Mouse (Mus musculus) left cerebral cortex, postnatal 25 days (tissue): ENCODE results near the gene Myadml2. TPM values are rescaled to one million over a fixed set of nuclear protein-coding genes. Genes with fewer than 3 reads are reported as not detected.

Experiments
- DNase-seq, 2 experiments: peaks; one replicate each; pipeline ENCODE4 v3.0.0; 2022; ENCODE audit warnings: low spot score in 2 of 2, mixed read lengths in 1 of 2
- intact Hi-C: fragments of 180-260 bp; cut with DNase I; formaldehyde crosslinking; loops from one replicate; pipeline ENCODE4 v1.15.1; 2025
- total RNA-seq, 2 experiments: library from RNA; stranded (reverse); gene quantifications; 2 replicates each; pipeline ENCODE4 v1.2.3; 2021

Gene Myadml2
- total RNA-seq, 2 experiments from 2014 or later: 7.4 to 8.6 TPM

DNA sequence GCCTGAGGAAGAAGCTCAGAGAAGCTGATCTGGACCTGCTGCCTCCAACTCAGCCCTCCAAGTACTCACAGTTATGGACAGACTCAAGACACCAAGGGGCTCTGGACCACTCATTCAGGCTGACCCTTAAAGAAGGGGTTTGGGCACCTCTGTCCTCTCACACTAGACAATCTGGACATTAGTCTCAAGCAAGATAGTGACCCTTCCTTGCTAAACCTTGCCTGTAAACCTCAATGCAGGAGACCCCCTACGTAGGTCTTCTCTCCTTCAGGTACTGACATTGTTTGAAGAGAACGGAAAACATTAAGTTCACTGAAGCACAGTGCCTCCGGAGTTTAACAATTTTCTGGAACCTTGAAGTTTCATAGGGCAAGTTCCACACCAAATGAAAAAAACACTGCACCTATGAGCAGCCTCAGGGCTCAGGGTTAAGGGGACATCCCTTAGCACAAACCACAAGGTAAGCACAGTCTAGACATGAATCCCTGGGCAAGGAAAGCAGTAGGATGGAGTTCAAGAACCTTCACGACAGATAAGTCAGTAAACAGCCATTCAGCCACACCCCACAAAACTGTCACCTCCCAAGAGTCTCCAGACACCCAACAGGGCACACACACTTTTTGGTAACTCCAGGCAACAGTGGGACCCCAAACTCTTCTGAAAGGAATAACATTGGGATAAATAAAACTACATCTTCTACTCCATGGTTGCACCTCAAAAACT, 16.1 kb downstream of the Myadml2 start:
- intact Hi-C loops: loop anchor here (2.0 kb wide), 1 partner anchor 41 kb away; the partner anchor contains the start of gene Aspscr1
- DNase-seq: no peak

DNA sequence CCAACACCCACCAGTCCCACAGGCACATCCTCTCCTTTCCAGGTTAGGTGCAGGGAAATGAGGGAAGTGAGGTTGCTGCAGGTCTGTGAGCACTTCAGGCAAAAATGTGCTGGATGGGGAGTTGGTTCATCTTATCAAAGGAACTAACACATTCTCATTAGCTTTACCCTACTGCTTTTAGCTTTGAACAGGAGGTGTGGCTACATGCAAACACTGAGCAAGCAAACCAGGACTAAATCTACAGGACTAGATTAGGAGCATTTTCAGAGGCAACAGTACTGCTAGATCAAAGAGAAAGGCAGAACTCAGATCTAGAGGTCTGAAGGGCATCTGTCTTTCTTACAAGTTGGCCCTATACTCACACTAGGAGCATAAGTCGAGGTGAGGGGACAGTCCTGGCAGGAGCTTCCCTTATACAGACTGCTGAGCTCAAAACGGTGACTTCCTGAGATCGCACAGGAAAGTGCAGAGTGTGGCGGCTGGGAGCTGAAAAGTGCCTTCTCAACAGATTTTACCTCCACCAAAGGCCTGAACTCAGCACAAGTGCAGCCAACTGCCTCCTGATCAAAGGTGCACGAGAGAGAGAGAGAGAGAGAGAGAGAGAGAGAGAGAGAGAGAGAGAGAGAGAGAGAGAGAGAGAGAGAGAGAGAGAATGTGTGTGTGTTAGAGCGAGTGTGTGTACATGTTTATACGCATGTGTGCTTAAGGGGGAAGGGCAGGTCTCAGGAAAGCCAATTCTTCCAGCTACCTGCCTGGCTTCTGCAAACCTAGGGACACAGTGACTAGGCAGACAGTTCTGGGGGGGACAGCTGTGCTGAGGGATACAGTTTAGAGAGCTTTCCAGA, 16.9 kb downstream of the Myadml2 start:
- intact Hi-C loops: no loop called here
- no peak for DNase-seq

DNA sequence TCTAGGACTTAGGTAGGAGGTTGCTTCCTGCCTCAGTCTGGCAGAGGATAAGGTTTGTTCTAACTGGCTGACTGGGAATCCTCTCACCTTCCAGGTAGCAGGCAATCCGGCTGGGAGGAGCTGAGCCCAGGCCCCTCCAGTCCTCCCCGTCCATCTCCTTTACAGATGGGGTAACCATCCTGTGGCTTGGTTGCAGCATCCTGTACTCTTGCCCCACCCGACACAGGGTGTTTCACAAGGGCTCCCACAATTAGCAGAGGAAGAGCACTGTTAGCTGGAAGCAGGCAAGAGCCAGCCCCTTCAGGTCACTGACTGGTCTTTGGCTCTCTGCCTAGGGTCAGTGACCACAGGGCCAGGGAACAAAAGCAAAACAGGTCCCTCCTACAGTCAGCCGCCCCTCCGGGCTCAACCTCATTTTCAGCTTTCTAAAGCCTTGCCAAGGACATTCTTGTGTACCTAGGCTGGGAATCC, 17.5 kb downstream of the Myadml2 start:
- no peak for DNase-seq
- intact Hi-C loops: no loop called here

DNA sequence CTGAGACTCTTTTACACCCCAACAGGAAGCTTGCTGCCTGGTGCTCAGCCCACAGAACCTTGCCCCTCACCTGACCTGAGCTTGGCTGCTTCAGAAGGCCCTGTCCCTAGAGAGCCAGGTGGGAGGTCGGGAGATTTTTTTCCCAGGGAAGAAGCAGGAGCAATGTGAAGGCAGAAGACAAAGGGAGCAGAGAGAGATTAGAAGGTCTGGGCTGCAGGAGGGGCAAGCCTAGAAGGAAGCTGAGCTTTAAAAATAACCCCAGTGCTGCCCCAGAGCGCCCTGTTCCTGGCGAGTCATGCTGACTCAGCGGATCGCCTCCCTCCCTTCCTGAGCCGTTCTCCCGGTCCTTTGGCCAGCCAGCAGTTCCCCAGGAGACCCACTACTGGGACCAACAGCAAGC, 18.0 kb downstream of the Myadml2 start:
- intact Hi-C loops: no loop called here
- no peak for DNase-seq

DNA sequence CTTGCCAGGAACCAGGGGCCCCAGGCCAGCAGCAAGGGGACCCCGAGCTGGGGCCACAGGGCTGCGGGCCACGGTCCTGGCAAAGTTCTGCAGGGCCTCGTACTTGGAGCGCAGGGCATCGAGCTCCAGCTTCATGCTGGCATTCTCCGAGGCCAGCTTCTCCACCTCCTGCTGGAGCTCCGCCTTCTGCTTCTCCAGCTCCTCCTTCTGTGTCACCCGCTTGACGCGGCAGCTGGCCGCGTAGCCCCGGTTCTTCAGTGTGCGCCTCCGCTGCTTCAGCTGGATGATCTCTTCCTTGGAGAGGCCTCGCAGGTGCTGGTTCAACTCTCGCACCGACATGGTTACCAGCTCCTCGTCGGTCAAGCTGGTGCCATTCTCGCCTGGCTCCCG, 18.6 kb downstream of the Myadml2 start:
- intact Hi-C loops: no loop called here
- DNase-seq: peak in 1 of 2 experiments; percentile 41

DNA sequence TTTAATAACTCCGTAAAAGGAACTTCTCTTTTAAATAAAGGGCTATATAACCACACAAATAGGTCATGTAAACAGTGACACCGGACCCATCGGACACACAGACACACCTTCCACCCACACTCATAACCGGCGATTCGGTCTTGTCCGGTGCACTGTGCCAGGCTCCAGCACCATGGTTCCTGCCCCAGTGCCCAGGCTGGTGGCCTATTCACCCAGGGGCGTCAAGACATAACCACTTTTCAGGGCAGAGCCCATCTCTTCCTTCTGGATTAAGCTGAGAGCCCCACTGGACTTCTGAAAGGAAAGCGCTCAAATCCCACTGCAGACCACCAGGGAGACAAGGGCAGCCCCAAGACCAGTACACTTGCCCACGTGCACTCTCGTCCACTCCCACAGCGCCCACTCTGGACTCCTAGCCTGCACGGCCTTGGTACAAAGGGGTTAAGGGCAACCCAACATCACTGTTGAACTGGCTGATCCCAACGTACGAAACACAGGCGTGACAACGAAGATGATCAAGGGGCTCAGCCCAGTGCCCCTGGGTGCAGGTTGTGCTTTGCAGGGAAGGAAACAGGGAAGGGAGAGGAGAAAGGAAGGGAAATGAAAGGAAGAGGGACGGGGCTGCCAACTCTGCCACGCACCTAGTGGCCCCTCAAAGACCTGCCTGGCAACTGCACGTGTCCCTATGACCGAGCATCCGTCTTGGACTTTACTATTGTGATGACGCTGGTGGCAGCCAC, 19.2 kb downstream of the Myadml2 start:
- DNase-seq: no peak
- intact Hi-C loops: no loop called here

DNA sequence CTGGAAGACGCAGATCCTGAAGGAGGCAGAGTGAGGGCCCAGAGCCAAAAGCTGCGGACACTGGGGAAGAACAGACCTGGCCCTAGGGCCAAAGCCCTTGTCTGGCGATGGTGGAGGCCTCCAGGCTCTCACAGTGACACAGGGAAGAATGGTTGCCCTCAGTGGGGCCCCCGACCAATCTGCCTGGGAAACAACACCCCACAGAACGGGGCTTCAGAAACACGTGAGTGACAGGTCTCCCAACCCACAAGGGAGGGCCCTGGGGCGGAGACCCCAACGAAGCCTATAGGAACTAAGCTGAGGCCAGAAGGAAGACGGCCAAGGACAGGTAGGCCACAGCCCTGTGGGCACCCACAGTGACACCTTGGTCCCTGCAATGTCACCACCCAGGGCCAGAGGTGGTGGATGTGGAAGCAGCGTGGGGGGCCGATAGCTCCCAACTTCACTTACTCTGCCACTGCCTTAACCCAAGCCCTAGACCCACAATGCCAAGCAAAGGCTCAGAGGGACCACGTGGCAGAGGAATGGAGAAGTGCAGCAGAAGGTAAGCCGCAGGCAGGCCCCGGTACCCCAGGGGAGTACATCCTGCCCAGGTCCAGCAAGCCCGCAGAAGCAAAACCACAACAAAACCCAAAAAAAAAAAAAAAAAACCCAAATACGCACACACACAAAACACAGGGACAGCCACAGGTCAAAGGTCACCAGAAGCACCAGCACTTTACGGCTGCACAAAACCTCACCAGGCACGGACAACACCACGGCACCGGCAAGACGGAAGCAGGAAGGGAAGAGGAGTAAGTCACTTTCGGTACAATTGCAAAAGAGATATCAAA, 20.3 kb downstream of the Myadml2 start:
- DNase-seq: no peak
- intact Hi-C loops: no loop called here

DNA sequence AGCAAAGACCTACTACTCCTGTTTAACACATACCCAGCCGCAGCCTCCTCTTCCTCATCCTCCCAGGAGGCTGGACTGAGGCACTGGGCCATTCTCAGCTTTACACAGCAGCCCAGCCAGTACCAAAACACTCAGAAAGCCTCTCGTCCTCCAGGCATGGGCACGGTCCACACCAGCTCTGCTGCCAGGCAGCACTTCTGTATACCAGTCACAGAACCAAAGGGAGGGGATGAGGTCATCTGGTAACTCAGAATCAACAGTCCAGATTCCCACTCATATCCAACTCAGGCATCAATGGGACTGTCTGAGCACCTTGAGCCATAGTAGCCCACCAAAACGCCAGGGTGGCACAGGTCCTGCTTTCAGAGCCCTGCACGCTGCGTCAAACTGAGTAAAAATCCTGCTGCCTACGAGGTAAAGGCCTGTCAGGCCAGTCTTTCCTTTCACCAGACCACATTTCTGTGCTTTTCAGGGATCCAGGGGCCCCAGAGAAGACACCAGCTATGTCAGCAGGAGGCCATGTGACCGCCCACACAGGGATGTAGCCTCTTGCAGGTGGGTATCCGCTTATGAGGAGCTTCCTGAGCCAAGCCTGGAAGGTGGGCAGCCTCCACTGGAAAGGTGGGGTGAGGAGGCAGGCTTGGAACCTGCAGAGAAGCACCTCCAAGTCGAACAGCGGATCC, 21.0 kb downstream of the Myadml2 start:
- DNase-seq: no peak
- intact Hi-C loops: no loop called here

DNA sequence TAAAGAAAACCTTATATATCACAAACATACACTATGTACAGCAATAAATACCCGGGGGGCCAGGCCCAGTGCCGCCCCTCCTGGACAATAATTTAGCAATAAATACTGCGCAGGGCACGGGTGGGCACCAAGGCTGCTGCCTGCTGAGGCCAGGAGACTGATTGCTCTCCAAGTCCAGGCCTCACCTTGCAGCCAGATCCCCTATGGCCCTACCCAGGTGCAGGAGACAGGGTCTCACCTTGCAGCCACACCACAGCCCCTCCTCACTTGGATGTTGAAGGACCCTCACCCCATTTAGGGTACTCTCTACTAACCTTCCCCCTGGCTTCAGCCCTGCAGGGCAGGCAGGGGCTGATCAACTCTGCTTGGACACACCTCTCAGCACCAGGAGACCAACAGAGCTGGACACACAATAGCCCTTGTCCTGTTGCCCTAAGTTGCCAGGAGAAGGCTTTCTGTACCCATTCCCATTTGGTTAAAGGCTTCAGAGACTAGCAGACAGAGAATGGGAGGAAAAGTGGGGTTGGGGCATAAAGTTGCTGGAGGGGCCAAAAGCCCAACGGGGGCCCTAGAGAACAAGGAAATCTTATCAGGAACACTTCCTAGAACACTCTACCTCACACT, 22.7 kb downstream of the Myadml2 start, which contains the start of gene Sirt7:
Sirt7 (minus strand) TSS at position 89 of the 624 bp plus-strand sequence.
- intact Hi-C loops: loop anchor here (2.0 kb wide), 1 partner anchor 88 kb away; the partner anchor contains the start of genes Cenpx and Lrrc45
- no peak for DNase-seq

DNA sequence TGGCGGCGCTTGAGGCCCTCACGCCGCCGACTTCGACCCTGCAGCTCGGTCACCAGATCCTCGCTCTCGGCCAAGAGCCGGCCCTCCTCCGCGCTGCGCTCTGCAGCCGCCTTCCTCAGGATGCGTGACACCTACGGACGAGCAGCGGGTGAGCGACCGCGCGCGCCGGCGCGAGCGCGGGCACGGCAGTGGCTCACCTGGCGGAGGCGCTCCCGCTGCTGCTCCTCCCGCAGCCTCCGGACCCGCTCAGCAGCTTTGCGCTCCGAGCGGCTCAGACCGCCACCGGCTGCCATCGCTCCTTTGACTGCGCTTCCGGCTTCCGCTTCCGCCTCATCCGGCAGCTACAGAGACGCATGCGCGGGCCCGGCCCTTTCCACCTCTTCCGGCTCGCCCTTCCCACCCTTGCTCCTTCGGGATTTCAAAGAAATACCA, 23.3 kb downstream of the Myadml2 start:
- intact Hi-C loops: loop anchor here (2.0 kb wide), 1 partner anchor 88 kb away; the partner anchor contains the start of genes Cenpx and Lrrc45
- DNase-seq: peak; percentile 85 to 88

DNA sequence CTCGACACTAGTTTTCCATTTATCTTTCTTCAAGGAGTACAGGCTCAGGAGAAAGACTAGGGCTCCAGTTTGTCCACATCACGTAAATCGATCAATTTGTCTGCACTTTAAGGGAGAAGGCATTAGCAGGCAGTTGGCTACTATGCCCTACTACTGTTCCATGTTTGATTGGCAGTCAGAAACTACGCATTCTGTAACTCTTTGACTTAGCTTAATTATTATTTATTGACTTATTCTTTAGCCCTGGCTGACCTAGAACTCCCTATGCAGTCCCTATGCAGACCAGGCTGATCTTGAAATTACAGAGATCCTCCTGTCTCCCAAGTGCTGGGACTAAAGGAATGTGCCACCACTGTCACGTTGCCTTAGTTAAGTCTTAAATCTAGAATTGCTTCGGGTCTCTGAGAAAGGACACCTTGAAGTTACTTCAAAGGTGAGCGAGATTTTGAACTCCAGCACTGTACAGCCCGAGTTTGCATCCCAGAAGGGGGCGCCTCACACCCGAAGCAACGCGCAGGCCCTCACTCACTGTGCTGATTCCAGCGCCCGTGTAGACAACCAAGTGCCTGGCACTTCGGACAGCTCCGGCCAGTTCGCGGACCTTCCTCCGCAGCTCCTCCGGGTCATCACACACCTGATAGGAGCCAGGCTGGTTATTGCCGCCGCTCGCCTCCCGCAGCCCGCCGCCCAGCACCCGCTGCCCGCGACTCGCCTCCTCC, 23.8 kb downstream of the Myadml2 start:
- intact Hi-C loops: loop anchor here (2.0 kb wide), 1 partner anchor 89 kb away; the partner anchor contains the start of genes Cenpx and Lrrc45
- DNase-seq: peak; percentile 54 to 62

DNA sequence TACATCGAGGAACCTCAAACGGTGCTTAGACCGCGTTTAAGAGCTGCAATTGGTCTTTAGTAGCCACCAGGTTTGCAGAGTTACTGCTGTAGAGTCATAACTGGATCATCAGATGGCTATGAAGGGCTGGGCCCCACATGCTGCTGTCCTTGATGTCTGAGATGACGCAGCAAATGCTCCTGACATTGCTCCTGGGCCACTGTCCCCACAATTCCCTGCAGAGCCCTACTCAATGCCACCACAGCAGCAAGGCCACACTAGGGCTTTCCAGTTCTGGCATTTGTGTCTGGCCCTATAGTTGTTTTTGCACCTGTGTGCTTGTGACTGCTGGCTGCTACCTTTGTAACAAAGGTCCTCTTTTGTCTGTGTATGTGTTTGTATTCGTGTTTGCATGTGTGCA, 25.2 kb downstream of the Myadml2 start:
- intact Hi-C loops: no loop called here
- DNase-seq: no peak

DNA sequence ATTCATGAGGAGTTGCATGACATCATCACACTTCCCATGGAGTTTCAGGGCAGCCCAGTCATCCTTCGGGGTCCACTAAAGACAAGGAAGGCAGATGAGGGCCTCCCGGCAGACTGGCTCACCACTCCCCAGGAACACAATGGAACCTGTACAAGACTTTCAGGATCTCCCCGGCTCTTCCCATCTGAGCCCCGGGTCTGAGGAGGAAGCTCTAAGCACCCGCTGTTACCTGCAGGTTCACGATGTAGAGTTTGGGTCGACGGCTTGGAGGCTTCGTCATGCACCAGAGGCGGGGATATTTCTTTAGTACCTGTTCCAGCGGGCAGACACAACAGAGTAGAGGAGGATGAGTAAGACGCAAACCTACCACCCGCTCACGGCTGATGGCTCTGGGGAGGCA, 27.8 kb downstream of the Myadml2 start:
- intact Hi-C loops: no loop called here
- DNase-seq: no peak

DNA sequence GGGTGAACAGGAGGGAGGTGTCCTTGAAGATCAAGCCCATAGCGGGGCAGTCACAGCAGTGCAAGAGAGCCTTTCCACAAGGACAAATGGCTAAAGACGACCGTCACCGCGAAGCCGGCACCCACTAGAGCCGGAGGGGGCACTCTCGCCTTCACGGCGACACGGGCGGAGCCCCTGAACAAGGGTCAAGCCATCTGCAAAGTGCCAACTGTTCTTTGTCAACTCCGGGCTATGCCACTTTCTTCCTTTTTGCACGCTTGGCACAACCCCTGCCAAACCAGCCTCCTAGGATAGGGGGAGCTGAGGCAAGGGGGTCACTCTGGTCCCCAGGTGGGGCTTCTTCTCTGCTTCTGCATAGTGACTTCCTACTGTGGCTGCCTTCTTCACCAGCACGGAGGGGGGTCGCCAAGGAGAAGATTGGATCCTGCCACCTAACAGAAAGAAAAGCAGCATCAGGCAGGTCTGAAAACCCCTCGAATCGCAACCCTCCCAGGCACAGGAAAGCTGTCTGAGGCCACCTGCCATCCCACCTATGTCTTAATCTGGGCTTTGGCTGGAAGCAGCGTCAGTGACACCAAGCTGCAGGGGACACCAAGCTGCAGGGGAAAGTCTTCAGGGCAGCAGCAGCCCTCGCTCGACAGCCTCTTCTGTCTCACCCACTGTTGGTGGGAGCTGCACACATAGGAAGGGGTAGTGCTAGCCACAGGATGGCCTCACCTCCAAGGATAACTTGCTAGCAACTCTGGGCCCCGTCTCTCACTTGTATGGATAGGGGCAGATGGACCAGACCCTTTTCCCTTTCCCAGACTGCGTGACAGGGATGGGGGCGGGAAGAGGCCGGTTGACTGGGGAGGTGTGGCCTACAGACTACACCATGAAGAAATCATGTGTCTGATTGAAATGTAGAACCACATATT, 29.1 kb downstream of the Myadml2 start:
- intact Hi-C loops: loop anchor here (5.0 kb wide), 1 partner anchor 158 kb away; no protein-coding TSS in a partner anchor
- no peak for DNase-seq

DNA sequence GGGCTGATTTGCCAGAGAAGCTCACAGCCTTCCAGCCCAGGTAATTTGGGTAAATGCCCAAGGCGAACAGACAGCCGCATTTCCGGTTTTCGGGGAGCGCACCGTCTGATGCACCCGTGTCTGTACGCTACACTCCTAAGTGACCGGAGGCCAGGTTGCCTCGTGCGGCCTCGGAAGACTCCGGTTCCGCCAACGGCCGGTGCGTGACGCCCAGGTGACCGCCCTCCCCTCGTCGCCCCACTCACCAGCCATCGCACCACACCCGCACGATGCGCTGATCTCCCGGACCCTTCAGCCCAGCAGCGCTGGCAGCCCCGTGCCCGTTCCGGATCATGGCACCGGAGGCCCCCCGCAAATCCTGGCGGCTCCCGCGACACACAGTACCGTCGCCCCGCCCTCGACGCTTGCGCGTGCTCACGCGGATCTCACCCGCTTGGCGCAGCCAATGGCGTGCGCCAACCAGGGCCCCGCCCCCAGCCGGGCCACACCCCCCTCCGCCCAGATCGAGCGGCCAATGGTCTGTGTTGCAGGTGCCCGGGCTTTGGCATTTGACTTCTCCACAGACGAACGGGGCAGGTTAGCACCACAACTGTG, 30.3 kb downstream of the Myadml2 start, which contains the start of gene Pcyt2:
Pcyt2 (minus strand) TSS at position 418 of the 594 bp plus-strand sequence.
- DNase-seq: peak; percentile 90 to 94
- intact Hi-C loops: loop anchor here (5.0 kb wide), 1 partner anchor 160 kb away; no protein-coding TSS in a partner anchor
